Mouse (Mus musculus) neural tube, embryonic 14.5 days (tissue): ENCODE results near the gene Vcp. TPM values are rescaled to one million over a fixed set of nuclear protein-coding genes. Genes with fewer than 3 reads are reported as not detected.

Source experiments
- ATAC-seq: fragments of 200-750 bp; cut with Nextera tagmentation; 2 replicates; pipeline ENCODE4 v1.8.0; 2017; ENCODE audit warnings: low read depth, mild to moderate bottlenecking, moderate TSS enrichment, moderate library complexity
- H3K27ac ChIP-seq: fragments of 300-500 bp; sonication (generic); 2 replicates; pipeline ENCODE4 v1.5.1; 2014; ENCODE audit warnings: low read depth, mild to moderate bottlenecking, control low read depth, low read length, moderate library complexity, mixed read lengths
- H3K27me3 ChIP-seq: fragments of 300-500 bp; sonication (generic); 2 replicates; pipeline ENCODE4 v1.6.1; 2014; ENCODE audit warnings: low read length; ENCODE audit not compliant: control insufficient read depth, insufficient read depth
- H3K36me3 ChIP-seq: fragments of 300-500 bp; sonication (generic); 2 replicates; pipeline ENCODE4 v1.6.1; 2014; ENCODE audit warnings: low read length, mixed read lengths; ENCODE audit not compliant: control insufficient read depth, insufficient read depth
- H3K4me1 ChIP-seq: fragments of 300-500 bp; sonication (generic); 2 replicates; pipeline ENCODE4 v1.6.1; 2014; ENCODE audit warnings: low read length; ENCODE audit not compliant: control insufficient read depth, insufficient read depth
- H3K4me2 ChIP-seq: fragments of 300-500 bp; sonication (generic); 2 replicates; pipeline ENCODE4 v1.6.1; 2014; ENCODE audit warnings: mild to moderate bottlenecking, low read depth, low read length, control low read depth
- H3K4me3 ChIP-seq: fragments of 300-500 bp; sonication (generic); 2 replicates; pipeline ENCODE4 v1.5.1; 2014; ENCODE audit warnings: low read depth, low read length, control low read depth, mixed read lengths
- H3K9ac ChIP-seq: fragments of 300-500 bp; sonication (generic); replicated peaks from 2 replicates; pipeline ENCODE4 v1.6.1; 2014; ENCODE audit warnings: low read depth, mild to moderate bottlenecking, control low read depth, low read length, mixed read lengths
- H3K9me3 ChIP-seq: fragments of 300-500 bp; sonication (generic); 2 replicates; pipeline ENCODE4 v1.6.1; 2016; ENCODE audit warnings: low read length; ENCODE audit not compliant: control insufficient read depth
- WGBS: fragments of 180-500 bp; shearing (Covaris S2); extraction: QIAGEN DNeasy Blood & Tissue Kit; methylation state at CpG from one replicate; pipeline ENCODE4 v1.1.7; 2014; 5-methylcytosine and 5-hydroxymethylcytosine counted together
- polyA plus RNA-seq: library from polyadenylated mRNA; unstranded; fragments of >200 nt; fragmentation: Nextera tagmentation; extraction: Ambion mirVana; gene quantifications from 2 replicates; pipeline ENCODE4 v1.2.1, GENCODE M21; 2014

Gene Vcp
- polyA plus RNA-seq, 1 experiment from 2014 or later, result 435 TPM

- Histone ChIP-seq H3K27me3 (no peaks in the 10 kb centered on the region), H3K4me1 (no peaks in the 10 kb centered on the region), H3K9me3 (no peaks in the 10 kb centered on the region), H3K4me2 (no peak overlapping the region), H3K9ac (no peak overlapping the region), H3K36me3 (0 out of 2 replicates have a peak, but pooled peaks cover 3% of the 10 kb centered on the region), H3K27ac (no peak overlapping the region), H3K4me3 (no peak overlapping the region)
- WGBS, result 70% methylated on average over 8 of the region's 8 CpGs
- ATAC-seq, result no peak
Observed at GRCm38 (mm10) chr4:42932229-42932969, 67.9 kb downstream of the Vcp start.

Other genes with a start within 250 kb of the Vcp start
- gene Ccl19, start 243.9 kb downstream of the Vcp start, polyA plus RNA-seq, result 0.45 TPM in 1 of 2 replicates, not detected in the other
- 0.68 and 1.1 TPM in 2 replicates for gene Ccl21a, start 226.5 kb downstream of the Vcp start, polyA plus RNA-seq
- gene Fam205a1, start 146.6 kb downstream of the Vcp start, polyA plus RNA-seq, result 0.12 and 0.23 TPM in 2 replicates
- gene Gm12394, start 143.7 kb downstream of the Vcp start, polyA plus RNA-seq, result 0.79 and 0.84 TPM in 2 replicates
- gene Fam205c, start 126.3 kb downstream of the Vcp start, polyA plus RNA-seq, result 2.1 and 4.8 TPM in 2 replicates
- gene Phf24, start 83.8 kb downstream of the Vcp start, polyA plus RNA-seq, result 41.1 and 48.7 TPM in 2 replicates
- gene Dnajb5, start 50.7 kb downstream of the Vcp start, polyA plus RNA-seq, result 44.1 and 44.7 TPM in 2 replicates
- 0.50 and 1.1 TPM in 2 replicates for gene 1700022I11Rik, start 30.9 kb downstream of the Vcp start, polyA plus RNA-seq
- 18.9 and 21.6 TPM in 2 replicates for gene Fancg, start 10.0 kb upstream of the Vcp start, polyA plus RNA-seq
- 24.6 and 26.4 TPM in 2 replicates for gene Pigo, start 25.3 kb upstream of the Vcp start, polyA plus RNA-seq
- 223 and 227 TPM in 2 replicates for gene Stoml2, start 31.2 kb upstream of the Vcp start, polyA plus RNA-seq
- 22.8 and 25.2 TPM in 2 replicates for gene Fam214b, start 45.7 kb upstream of the Vcp start, polyA plus RNA-seq
- 17.5 and 20.3 TPM in 2 replicates for gene Unc13b, start 58.4 kb upstream of the Vcp start, polyA plus RNA-seq